In genomic region chr11:69411538-69412203, GRCm38 (mm10) we compare ENCODE assay signal across 9 mouse cellular contexts. TPM values are rescaled to one million over a fixed set of nuclear protein-coding genes. Genes with fewer than 3 reads are reported as not detected.
DNase-seq lines count a peak whose midpoint lies in the region; ATAC-seq and TF ChIP-seq lines count a peak whose summit lies in the region.
"Had no signal": no experiment of that assay in that cellular context is flagged by ENCODE, and none has a peak within 500 bp of the region (broad histone marks: within the 10 kb centered on the region; RNA-seq: fewer than 3 reads in every experiment).

No protein-coding gene starts in this region.

- no peak for ATAC-seq in cerebellum, adult (ENCODE audit: insufficient number of reproducible peaks, low FRiP score, low TSS enrichment)
- no peak for ATAC-seq in forebrain, embryonic 14.5 days
- no peak for ATAC-seq in hindbrain, embryonic 12.5 days (ENCODE audit: low FRiP score)
- no peak for ATAC-seq in limb, embryonic 11.5 days (ENCODE audit: insufficient number of reproducible peaks, low FRiP score, low TSS enrichment, low read depth)
- ATAC-seq in midbrain, embryonic 12.5 days (ENCODE audit: low FRiP score, low read depth), result 0 out of 2 replicates have a peak, but pooled peaks have one; percentile 1
- ATAC-seq in stomach, postnatal 0 days (ENCODE audit: low FRiP score, low TSS enrichment), result peak; percentile 20
- ATAC-seq: Patski had no signal

- peaks cover 5% of the 10 kb centered on the region; the same call in 1 of the 2 replicates for H3K4me1 ChIP-seq in bone marrow, adult 2 months (ENCODE audit: control insufficient read depth, insufficient read depth, low read length)
- H3K4me1 ChIP-seq in forebrain, embryonic 14.5 days (ENCODE audit: control insufficient read depth, insufficient read depth, low read length), result peaks cover 41% of the 10 kb centered on the region
- H3K4me1 ChIP-seq in hindbrain, embryonic 12.5 days, result peaks cover 59% of the 10 kb centered on the region
- peaks cover 41% of the 10 kb centered on the region for H3K4me1 ChIP-seq in limb, embryonic 11.5 days (ENCODE audit: control insufficient read depth, insufficient read depth, low read length)
- peaks cover 59% of the 10 kb centered on the region for H3K4me1 ChIP-seq in midbrain, embryonic 12.5 days
- H3K4me1 ChIP-seq in stomach, postnatal 0 days (replicated peaks; ENCODE audit: control insufficient read depth, insufficient read depth), result peaks cover 21% of the 10 kb centered on the region

- no peaks in the 10 kb centered on the region for H3K27me3 ChIP-seq in forebrain, embryonic 14.5 days (replicated peaks; ENCODE audit: control insufficient read depth, insufficient read depth, low read length)
- H3K27me3 ChIP-seq in hindbrain, embryonic 12.5 days, result no peaks in the 10 kb centered on the region
- no peaks in the 10 kb centered on the region for H3K27me3 ChIP-seq in limb, embryonic 11.5 days (ENCODE audit: control insufficient read depth, insufficient read depth, low read length)
- H3K27me3 ChIP-seq in midbrain, embryonic 12.5 days, result no peaks in the 10 kb centered on the region
- H3K27me3 ChIP-seq in stomach, postnatal 0 days (ENCODE audit: control insufficient read depth, insufficient read depth, low read length), result no peaks in the 10 kb centered on the region
- H3K27me3 ChIP-seq: Patski had no signal

- no peak for TF ChIP-seq POLR2A in bone marrow, adult 2 months (IDR thresholded peaks at IDR 0.05; ENCODE audit: borderline replicate concordance, control insufficient read depth, low read depth, low read length)

- H3K9ac ChIP-seq in forebrain, embryonic 14.5 days (ENCODE audit: low read length), result peak overlapping the region; percentile 92
- peak overlapping the region; percentile 95 for H3K9ac ChIP-seq in hindbrain, embryonic 12.5 days
- H3K9ac ChIP-seq in limb, embryonic 11.5 days (ENCODE audit: low read length), result peak overlapping the region; percentile 89
- H3K9ac ChIP-seq in midbrain, embryonic 12.5 days (replicated peaks), result peak overlapping the region; percentile 96
- peak overlapping the region; percentile 84 for H3K9ac ChIP-seq in stomach, postnatal 0 days (ENCODE audit: low read length)

- no peak for TF ChIP-seq CTCF in bone marrow, adult 2 months (IDR thresholded peaks at IDR 0.05; ENCODE audit: control insufficient read depth, insufficient read depth, low read length)
- no peak for TF ChIP-seq CTCF in stomach, postnatal 0 days (IDR thresholded peaks at IDR 0.05; ENCODE audit: low read depth)

- H3K9me3 ChIP-seq in forebrain, embryonic 14.5 days (replicated peaks; ENCODE audit: control insufficient read depth, low read length), result no peaks in the 10 kb centered on the region
- no peaks in the 10 kb centered on the region for H3K9me3 ChIP-seq in hindbrain, embryonic 12.5 days (replicated peaks)
- H3K9me3 ChIP-seq in limb, embryonic 11.5 days (ENCODE audit: control insufficient read depth, low read length), result no peaks in the 10 kb centered on the region
- no peaks in the 10 kb centered on the region for H3K9me3 ChIP-seq in midbrain, embryonic 12.5 days
- no peaks in the 10 kb centered on the region for H3K9me3 ChIP-seq in stomach, postnatal 0 days (ENCODE audit: control insufficient read depth, low read length)

- H3K27ac ChIP-seq in bone marrow, adult 2 months (ENCODE audit: control insufficient read depth, insufficient read depth, low read depth, low read length, poor library complexity), result peak overlapping the region; percentile 96
- peak overlapping the region; percentile 99 for H3K27ac ChIP-seq in forebrain, embryonic 14.5 days (ENCODE audit: low read depth, low read length)
- peak overlapping the region; percentile 99 for H3K27ac ChIP-seq in hindbrain, embryonic 12.5 days
- H3K27ac ChIP-seq in limb, embryonic 11.5 days (replicated peaks; ENCODE audit: low read depth, low read length), result peak overlapping the region; percentile 75
- H3K27ac ChIP-seq in midbrain, embryonic 12.5 days (replicated peaks), result peak overlapping the region; percentile 98
- peak overlapping the region; percentile 99 for H3K27ac ChIP-seq in stomach, postnatal 0 days (replicated peaks)

- peak overlapping the region; percentile 98 for H3K4me3 ChIP-seq in bone marrow, adult 2 months (replicated peaks; ENCODE audit: control insufficient read depth, low read depth, low read length)
- H3K4me3 ChIP-seq in forebrain, embryonic 14.5 days (ENCODE audit: low read depth, low read length), result peak overlapping the region; percentile 77
- peak overlapping the region; percentile 63 for H3K4me3 ChIP-seq in hindbrain, embryonic 12.5 days
- H3K4me3 ChIP-seq in limb, embryonic 11.5 days (ENCODE audit: low read depth, low read length), result peak overlapping the region; percentile 86
- peak overlapping the region; percentile 64 for H3K4me3 ChIP-seq in midbrain, embryonic 12.5 days
- H3K4me3 ChIP-seq in stomach, postnatal 0 days (ENCODE audit: low read depth, low read length), result peak overlapping the region; percentile 73

- H3K36me3 ChIP-seq in forebrain, embryonic 14.5 days (ENCODE audit: control insufficient read depth, insufficient read depth, low read length), result peaks cover 34% of the 10 kb centered on the region
- H3K36me3 ChIP-seq in hindbrain, embryonic 12.5 days, result peaks cover 22% of the 10 kb centered on the region
- peaks cover 9% of the 10 kb centered on the region for H3K36me3 ChIP-seq in limb, embryonic 11.5 days (ENCODE audit: control insufficient read depth, insufficient read depth, low read length)
- H3K36me3 ChIP-seq in midbrain, embryonic 12.5 days, result peaks cover 27% of the 10 kb centered on the region
- peaks cover 9% of the 10 kb centered on the region for H3K36me3 ChIP-seq in stomach, postnatal 0 days (ENCODE audit: control insufficient read depth, insufficient read depth, low read length)

- peak; percentile 60 to 71 for DNase-seq in cerebellum, adult 18-20 months
- DNase-seq in forebrain, embryonic 14.5 days (ENCODE audit: low spot score), result peak; percentile 58
- peak; percentile 43 for DNase-seq in limb, embryonic 11.5 days (ENCODE audit: low spot score)
- DNase-seq in stomach, postnatal 0 days (ENCODE audit: low spot score), result peak; percentile 91

- peak overlapping the region; percentile 99 for H3K4me2 ChIP-seq in forebrain, embryonic 14.5 days (ENCODE audit: low read length)
- peak overlapping the region; percentile 99 for H3K4me2 ChIP-seq in hindbrain, embryonic 12.5 days (replicated peaks)
- H3K4me2 ChIP-seq in limb, embryonic 11.5 days (ENCODE audit: low read depth, severe bottlenecking), result peak overlapping the region; percentile 98
- H3K4me2 ChIP-seq in midbrain, embryonic 12.5 days (replicated peaks), result peak overlapping the region; percentile 98
- peak overlapping the region; percentile 95 for H3K4me2 ChIP-seq in stomach, postnatal 0 days (replicated peaks; ENCODE audit: low read depth)

- no peak for TF ChIP-seq EP300 in stomach, postnatal 0 days (optimal IDR thresholded peaks at IDR 0.05)

- 3% methylated on average over 39 of the region's 39 CpGs for WGBS in bone marrow, adult 2 months
- WGBS in forebrain, embryonic 14.5 days, result 0% methylated on average over 37 of the region's 39 CpGs
- WGBS in hindbrain, embryonic 12.5 days, result under 1% methylated on average over 36 of the region's 39 CpGs
- WGBS in limb, embryonic 11.5 days, result under 1% methylated on average over 39 of the region's 39 CpGs
- under 1% methylated on average over 39 of the region's 39 CpGs for WGBS in midbrain, embryonic 12.5 days
- under 1% methylated on average over 39 of the region's 39 CpGs for WGBS in stomach, postnatal 0 days

RNA-seq across cellular contexts. Expression of gene Kdm6b, which starts 1.8 kb away (rescaled TPM):
- polyA plus RNA-seq in bone marrow, adult 2 months (2011; ENCODE audit: insufficient read depth, insufficient read length, low replicate concordance, missing spikeins), result 13.7 and 29.2 TPM in 2 replicates
- 28.7 and 38.2 TPM in 2 replicates for polyA plus RNA-seq in forebrain, embryonic 14.5 days (2014; fragmentation: Nextera tagmentation; extraction: Ambion mirVana)
- 51.4 and 51.6 TPM in 2 replicates for polyA plus RNA-seq in hindbrain, embryonic 12.5 days (2016; fragmentation: Nextera tagmentation; extraction: Ambion mirVana)
- polyA plus RNA-seq in limb, embryonic 11.5 days (2014; fragmentation: Nextera tagmentation; extraction: Ambion mirVana), result 42.4 and 44.5 TPM in 2 replicates
- 48.7 and 50.7 TPM in 2 replicates for polyA plus RNA-seq in midbrain, embryonic 12.5 days (2016; fragmentation: Nextera tagmentation; extraction: Ambion mirVana)
- polyA plus RNA-seq in stomach, postnatal 0 days (2015; fragmentation: Nextera tagmentation; extraction: Ambion mirVana), result 12.9 and 13.1 TPM in 2 replicates

RNA-seq across cellular contexts. Expression of gene Tmem88, which starts 13.6 kb away (rescaled TPM):
- 1.6 TPM in 1 of 2 replicates, not detected in the other for polyA plus RNA-seq in bone marrow, adult 2 months (2011; ENCODE audit: insufficient read depth, insufficient read length, low replicate concordance, missing spikeins)
- 4.7 and 5.7 TPM in 2 replicates for polyA plus RNA-seq in forebrain, embryonic 14.5 days (2014; fragmentation: Nextera tagmentation; extraction: Ambion mirVana)
- 13.2 and 14.8 TPM in 2 replicates for polyA plus RNA-seq in hindbrain, embryonic 12.5 days (2016; fragmentation: Nextera tagmentation; extraction: Ambion mirVana)
- polyA plus RNA-seq in limb, embryonic 11.5 days (2014; fragmentation: Nextera tagmentation; extraction: Ambion mirVana), result 22.7 and 23.6 TPM in 2 replicates
- 11.4 and 12.1 TPM in 2 replicates for polyA plus RNA-seq in midbrain, embryonic 12.5 days (2016; fragmentation: Nextera tagmentation; extraction: Ambion mirVana)
- 14.9 and 17.8 TPM in 2 replicates for polyA plus RNA-seq in stomach, postnatal 0 days (2015; fragmentation: Nextera tagmentation; extraction: Ambion mirVana)

RNA-seq across cellular contexts. Expression of gene Cyb5d1, which starts 16.2 kb away (rescaled TPM):
- polyA plus RNA-seq in bone marrow, adult 2 months (2011; ENCODE audit: insufficient read depth, insufficient read length, low replicate concordance, missing spikeins), result 5.1 and 9.1 TPM in 2 replicates
- 31.1 and 36.4 TPM in 2 replicates for polyA plus RNA-seq in forebrain, embryonic 14.5 days (2014; fragmentation: Nextera tagmentation; extraction: Ambion mirVana)
- 48.0 and 50.5 TPM in 2 replicates for polyA plus RNA-seq in hindbrain, embryonic 12.5 days (2016; fragmentation: Nextera tagmentation; extraction: Ambion mirVana)
- 29.2 and 37.0 TPM in 2 replicates for polyA plus RNA-seq in limb, embryonic 11.5 days (2014; fragmentation: Nextera tagmentation; extraction: Ambion mirVana)
- polyA plus RNA-seq in midbrain, embryonic 12.5 days (2016; fragmentation: Nextera tagmentation; extraction: Ambion mirVana), result 52.9 and 53.8 TPM in 2 replicates
- polyA plus RNA-seq in stomach, postnatal 0 days (2015; fragmentation: Nextera tagmentation; extraction: Ambion mirVana), result 9.1 and 9.5 TPM in 2 replicates

RNA-seq across cellular contexts. Expression of gene Naa38, which starts 16.4 kb away (rescaled TPM):
- polyA plus RNA-seq in bone marrow, adult 2 months (2011; ENCODE audit: insufficient read depth, insufficient read length, low replicate concordance, missing spikeins), result 23.1 and 43.9 TPM in 2 replicates
- 106 and 142 TPM in 2 replicates for polyA plus RNA-seq in forebrain, embryonic 14.5 days (2014; fragmentation: Nextera tagmentation; extraction: Ambion mirVana)
- 94.0 and 103 TPM in 2 replicates for polyA plus RNA-seq in hindbrain, embryonic 12.5 days (2016; fragmentation: Nextera tagmentation; extraction: Ambion mirVana)
- 129 and 141 TPM in 2 replicates for polyA plus RNA-seq in limb, embryonic 11.5 days (2014; fragmentation: Nextera tagmentation; extraction: Ambion mirVana)
- 98.9 and 105 TPM in 2 replicates for polyA plus RNA-seq in midbrain, embryonic 12.5 days (2016; fragmentation: Nextera tagmentation; extraction: Ambion mirVana)
- 153 and 170 TPM in 2 replicates for polyA plus RNA-seq in stomach, postnatal 0 days (2015; fragmentation: Nextera tagmentation; extraction: Ambion mirVana)

RNA-seq across cellular contexts. Expression of gene Chd3, which starts 42.5 kb away (rescaled TPM):
- 49.6 and 54.5 TPM in 2 replicates for polyA plus RNA-seq in bone marrow, adult 2 months (2011; ENCODE audit: insufficient read depth, insufficient read length, low replicate concordance, missing spikeins)
- 70.3 and 77.3 TPM in 2 replicates for polyA plus RNA-seq in forebrain, embryonic 14.5 days (2014; fragmentation: Nextera tagmentation; extraction: Ambion mirVana)
- 93.4 and 97.6 TPM in 2 replicates for polyA plus RNA-seq in hindbrain, embryonic 12.5 days (2016; fragmentation: Nextera tagmentation; extraction: Ambion mirVana)
- polyA plus RNA-seq in limb, embryonic 11.5 days (2014; fragmentation: Nextera tagmentation; extraction: Ambion mirVana), result 58.6 and 68.0 TPM in 2 replicates
- polyA plus RNA-seq in midbrain, embryonic 12.5 days (2016; fragmentation: Nextera tagmentation; extraction: Ambion mirVana), result 78.7 and 88.5 TPM in 2 replicates
- 18.4 and 18.9 TPM in 2 replicates for polyA plus RNA-seq in stomach, postnatal 0 days (2015; fragmentation: Nextera tagmentation; extraction: Ambion mirVana)

Comparison
In these comparisons a context has a peak if more than half of its experiments do, and no peak if none do; other contexts are left out.
1. ATAC-seq: peak in midbrain, embryonic 12.5 days (single experiment) and stomach, postnatal 0 days (single experiment); none in cerebellum, adult (single experiment), forebrain, embryonic 14.5 days (single experiment), hindbrain, embryonic 12.5 days (single experiment) and limb, embryonic 11.5 days (single experiment).
2. Peak in every context shown above with its lines, with median percentiles within 50 percentile points of each other: DNase-seq, H3K27ac ChIP-seq, H3K4me3 ChIP-seq, H3K4me2 ChIP-seq and H3K9ac ChIP-seq.